Mouse (Mus musculus): Measurements from ENCODE around the gene Slc22a21.

The Slc22a21 gene

DNA sequence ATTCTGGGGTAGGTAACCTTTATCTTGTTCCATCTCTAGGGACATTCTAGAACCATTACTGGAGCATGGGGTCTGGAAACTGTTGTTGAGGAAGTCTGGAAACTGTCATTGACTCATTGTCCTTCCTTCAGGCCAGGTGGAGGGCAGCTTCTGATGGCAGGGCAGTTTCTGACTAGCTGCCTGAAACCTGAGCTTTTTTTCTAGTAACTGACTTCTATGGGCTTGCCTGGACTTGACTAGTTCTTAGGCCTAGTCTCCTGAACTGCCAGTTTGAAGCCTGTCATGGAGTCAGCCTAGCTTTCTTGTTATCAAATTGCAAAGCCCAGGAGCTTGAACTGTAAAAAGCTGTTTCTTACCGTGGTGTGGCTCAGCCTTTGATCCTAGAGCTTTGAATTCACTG is 79.1 kb downstream of the Slc22a21 start:
- no peak for DNase-seq

GRCm38 (mm10) chr11:53899981-53900380 is 80.2 kb downstream of the Slc22a21 start:
- DNase-seq, result no peak
